Mouse (Mus musculus) liver, embryonic 14.5 days (tissue): ENCODE measurements at regions not wholly inside any gene's neighbourhood (a gene's known extent, or its start where the extent isn't known, plus 50 kb on each side); places are given as distances from the start of the nearest gene placed in this dataset.

Experiments used
- CTCF ChIP-seq: IDR thresholded peaks from 2 replicates; pipeline ENCODE4 v1.5.1; 2016; ENCODE audit warnings: antibody characterized with exemption, low read depth, control low read depth
- EP300 ChIP-seq: IDR thresholded peaks from 2 replicates; pipeline ENCODE4 v1.6.1; 2016; ENCODE audit warnings: antibody characterized with exemption, low read depth

- TF ChIP-seq CTCF (no peak), EP300 (no peak)
These were observed 189.7 kb upstream of the Nsun2 start for GRCm38 (mm10) chr13:69343806-69344205.
